Mouse (Mus musculus) ES-E14 (cell line): Measurements from ENCODE around the gene BC049762. TPM values are rescaled to one million over a fixed set of nuclear protein-coding genes. Genes with fewer than 3 reads are reported as not detected.

ENCODE experiments used
- total RNA-seq: library from RNA; depleted of rRNA; stranded (reverse); fragments of 300-350 nt; gene quantifications from 2 replicates; pipeline ENCODE4 v1.2.3, GENCODE M21; 2012; rRNA removed

Gene BC049762
- total RNA-seq, 1 experiment: 0.31 TPM

Other genes with a start within 250 kb of the BC049762 start
- gene Olfr54, start 248.8 kb downstream of the BC049762 start, total RNA-seq: not detected in 2 replicates
- not detected in 2 replicates for gene Olfr1375, start 214.9 kb downstream of the BC049762 start, total RNA-seq
- gene Zfp354a, start 203.8 kb downstream of the BC049762 start, total RNA-seq: 6.6 and 7.1 TPM in 2 replicates
- 8.0 and 13.0 TPM in 2 replicates for gene Gm12569, start 42.6 kb downstream of the BC049762 start, total RNA-seq
- 62.5 and 73.7 TPM in 2 replicates for gene Clk4, start 1.3 kb downstream of the BC049762 start, total RNA-seq
- 0.26 and 0.40 TPM in 2 replicates for gene Col23a1, start 26.9 kb upstream of the BC049762 start, total RNA-seq